Mouse (Mus musculus): ENCODE measurements around the gene Sesn3. TPM values are rescaled to one million over a fixed set of nuclear protein-coding genes. Genes with fewer than 3 reads are reported as not detected.

The Sesn3 gene
- total and polyA plus RNA-seq, 3 experiments: 3.9 to 14.3 (median 4.6) TPM

GRCm38 (mm10) chr9:14285036-14285435, 10.2 kb downstream of the Sesn3 start:
- DNase-seq (ENCODE audit: extremely low read depth): no peak
- in situ Hi-C loops (cut with MboI; ENCODE audit: low pct_ligation_motif_present, low pct_unique_long_range_greater_than_20kb, low sequenced_read_pairs): no loop called here
- peaks cover 3 to 28% of the 10 kb centered on the region in 2 experiments; a peak in 3 of 4 replicates for H3K4me1 ChIP-seq (ENCODE audit: control insufficient read depth in 1 of 2, insufficient read depth in 2 of 2)
- H3K4me3 ChIP-seq (replicated peaks in 1 of 3; ENCODE audit: low read depth in 2 of 3, low read length in 2 of 3, poor library complexity in 1 of 3): no peak overlapping the region
- H3K27me3 ChIP-seq (replicated peaks): no peaks in the 10 kb centered on the region
- peaks cover 0 to 2% of the 10 kb centered on the region in 2 experiments for H3K36me3 ChIP-seq (replicated peaks in 1 of 2; ENCODE audit: control insufficient read depth in 1 of 2, insufficient read depth in 1 of 2, low read length in 1 of 2)
- H3K9ac ChIP-seq (ENCODE audit: insufficient read depth, low read depth): no peak overlapping the region
- no peak overlapping the region for H3K27ac ChIP-seq (ENCODE audit: insufficient read depth, low read depth)
- H3K9me3 ChIP-seq (replicated peaks; ENCODE audit: low read length): no peaks in the 10 kb centered on the region
- H3K79me2 ChIP-seq (replicated peaks; ENCODE audit: control insufficient read depth, extremely low read depth, insufficient read depth, poor library complexity, severe bottlenecking): peaks cover 4% of the 10 kb centered on the region; the same call in 1 of the 2 replicates
- dilution Hi-C loops (cut with MboI; ENCODE audit: extremely low pct_ligation_motif_present, extremely low pct_unique_long_range_greater_than_20kb, low sequenced_read_pairs): no loop called here
- no peak overlapping the region for H3K4me2 ChIP-seq (ENCODE audit: insufficient read depth, low read depth, poor library complexity, severe bottlenecking)
- TF ChIP-seq MEF2A (IDR thresholded peaks at IDR 0.05; ENCODE audit: borderline replicate concordance, low read depth, low read length): no peak
- no peak for TF ChIP-seq JUND (conservative IDR thresholded peaks at IDR 0.05; ENCODE audit: low read depth, low read length)
- TF ChIP-seq ZC3H11A (IDR thresholded peaks at IDR 0.05; ENCODE audit: low read depth, low read length): no peak
- no peak for TF ChIP-seq CHD1 (IDR thresholded peaks at IDR 0.05; ENCODE audit: low read depth, low read length)
- TF ChIP-seq SMC3 (IDR thresholded peaks at IDR 0.05; ENCODE audit: low read depth, low read length): no peak
- TF ChIP-seq MXI1 (IDR thresholded peaks at IDR 0.05; ENCODE audit: low read depth, low read length): no peak

- Histone ChIP-seq H3K27me3 (replicated peaks) (no peaks in the 10 kb centered on the region), H3K36me3 (replicated peaks in 1 of 2; ENCODE audit: control insufficient read depth in 1 of 2, insufficient read depth in 1 of 2, low read length in 1 of 2) (peaks cover 0 to 2% of the 10 kb centered on the region in 2 experiments), H3K79me2 (replicated peaks; ENCODE audit: control insufficient read depth, extremely low read depth, insufficient read depth, poor library complexity, severe bottlenecking) (peaks cover 4% of the 10 kb centered on the region; the same call in 1 of the 2 replicates), H3K4me2 (ENCODE audit: insufficient read depth, low read depth, poor library complexity, severe bottlenecking) (no peak overlapping the region), H3K4me3 (replicated peaks in 1 of 3; ENCODE audit: low read depth in 2 of 3, low read length in 2 of 3, poor library complexity in 1 of 3) (no peak overlapping the region), H3K9me3 (replicated peaks; ENCODE audit: low read length) (no peaks in the 10 kb centered on the region), H3K4me1 (ENCODE audit: control insufficient read depth in 1 of 2, insufficient read depth in 2 of 2) (peaks cover 3 to 38% of the 10 kb centered on the region in 2 experiments; a peak in 3 of 4 replicates), H3K27ac (ENCODE audit: insufficient read depth, low read depth) (no peak overlapping the region), H3K9ac (ENCODE audit: insufficient read depth, low read depth) (no peak overlapping the region)
- dilution Hi-C loops (cut with MboI; ENCODE audit: extremely low pct_ligation_motif_present, extremely low pct_unique_long_range_greater_than_20kb, low sequenced_read_pairs) (no loop called here), in situ Hi-C loops (cut with MboI; ENCODE audit: low pct_ligation_motif_present, low pct_unique_long_range_greater_than_20kb, low sequenced_read_pairs) (no loop called here)
- no peak for DNase-seq (ENCODE audit: extremely low read depth)
- TF ChIP-seq KAT2A (IDR thresholded peaks at IDR 0.05; ENCODE audit: insufficient replicate concordance, low read length): no peak
- TF ChIP-seq USF1 (IDR thresholded peaks at IDR 0.05; ENCODE audit: low read depth, low read length): no peak
- no peak for TF ChIP-seq HCFC1 (IDR thresholded peaks at IDR 0.05; ENCODE audit: low read depth, low read length)
- no peak for TF ChIP-seq SMC3 (IDR thresholded peaks at IDR 0.05; ENCODE audit: low read depth, low read length)
- TF ChIP-seq ETS1 (conservative IDR thresholded peaks at IDR 0.05; ENCODE audit: low read depth, low read length): no peak
- TF ChIP-seq MYC (IDR thresholded peaks at IDR 0.05; ENCODE audit: low read depth, low read length): no peak
- TF ChIP-seq RAD21 (IDR thresholded peaks at IDR 0.05; ENCODE audit: low read depth, low read length): no peak
- TF ChIP-seq JUND (conservative IDR thresholded peaks at IDR 0.05; ENCODE audit: low read depth, low read length): no peak
Measured at GRCm38 (mm10) chr9:14287234-14287633, 12.4 kb downstream of the Sesn3 start.

GRCm38 (mm10) chr9:14288500-14288899, 13.6 kb downstream of the Sesn3 start:
- DNase-seq (ENCODE audit: extremely low read depth): no peak
- H3K9ac ChIP-seq (ENCODE audit: insufficient read depth, low read depth): no peak overlapping the region
- TF ChIP-seq JUN (IDR thresholded peaks at IDR 0.05; ENCODE audit: insufficient read depth, low read depth, low read length) (no peak), E2F4 (IDR thresholded peaks at IDR 0.05; ENCODE audit: insufficient replicate concordance, low read depth, low read length) (no peak), ZNF384 (IDR thresholded peaks at IDR 0.05; ENCODE audit: low read depth, low read length) (no peak)
- in situ Hi-C loops (cut with MboI; ENCODE audit: low pct_ligation_motif_present, low pct_unique_long_range_greater_than_20kb, low sequenced_read_pairs): no loop called here
- H3K4me3 ChIP-seq (replicated peaks in 1 of 3; ENCODE audit: low read depth in 2 of 3, low read length in 2 of 3, poor library complexity in 1 of 3): no peak overlapping the region
- H3K27me3 ChIP-seq (replicated peaks): no peaks in the 10 kb centered on the region
- no peak overlapping the region for H3K4me2 ChIP-seq (ENCODE audit: insufficient read depth, low read depth, poor library complexity, severe bottlenecking)
- peaks cover 0 to 2% of the 10 kb centered on the region in 2 experiments for H3K36me3 ChIP-seq (replicated peaks in 1 of 2; ENCODE audit: control insufficient read depth in 1 of 2, insufficient read depth in 1 of 2, low read length in 1 of 2)
- no peak overlapping the region for H3K27ac ChIP-seq (ENCODE audit: insufficient read depth, low read depth)
- no peaks in the 10 kb centered on the region for H3K9me3 ChIP-seq (replicated peaks; ENCODE audit: low read length)
- H3K4me1 ChIP-seq (ENCODE audit: control insufficient read depth in 1 of 2, insufficient read depth in 2 of 2): peaks cover 3 to 36% of the 10 kb centered on the region in 2 experiments; a peak in 3 of 4 replicates
- dilution Hi-C loops (cut with MboI; ENCODE audit: extremely low pct_ligation_motif_present, extremely low pct_unique_long_range_greater_than_20kb, low sequenced_read_pairs): no loop called here
- peaks cover 4% of the 10 kb centered on the region; the same call in 1 of the 2 replicates for H3K79me2 ChIP-seq (replicated peaks; ENCODE audit: control insufficient read depth, extremely low read depth, insufficient read depth, poor library complexity, severe bottlenecking)

Data from CH12.LX (cell line).